Mouse (Mus musculus) embryonic fibroblast, embryonic 13.5 days (primary cell): Measurements from ENCODE around the gene Aldoart1. TPM values are rescaled to one million over a fixed set of nuclear protein-coding genes. Genes with fewer than 3 reads are reported as not detected.

Experiments used
- H3K27ac ChIP-seq: 2 replicates; pipeline ENCODE4 v1.5.1; 2012; ENCODE audit warnings: low read length, control low read depth, inconsistent platforms; ENCODE audit not compliant: insufficient read depth
- H3K4me1 ChIP-seq: 2 replicates; pipeline ENCODE4 v1.6.1; 2011; ENCODE audit warnings: low read length; ENCODE audit not compliant: control insufficient read depth, insufficient read depth
- H3K4me3 ChIP-seq: 2 replicates; pipeline ENCODE4 v1.5.1; 2011; ENCODE audit warnings: mild to moderate bottlenecking, control low read depth, low read length; ENCODE audit not compliant: insufficient read depth
- CTCF ChIP-seq: IDR thresholded peaks from 2 replicates; pipeline ENCODE4 v1.5.1; 2011; ENCODE audit warnings: mild to moderate bottlenecking, control low read depth, low read length, moderate library complexity, borderline replicate concordance; ENCODE audit not compliant: insufficient read depth
- POLR2A ChIP-seq: IDR thresholded peaks from 2 replicates; pipeline ENCODE4 v1.6.1; 2011; ENCODE audit warnings: low read depth, mild to moderate bottlenecking, control low read depth, low read length, moderate library complexity
- polyA plus RNA-seq: library from polyadenylated mRNA; stranded (reverse); fragments of >200 nt; gene quantifications from 2 replicates; pipeline ENCODE4 v1.2.4, GENCODE M21; 2011; ENCODE audit warnings: low read depth; ENCODE audit not compliant: missing spikeins, insufficient read length

The Aldoart1 gene
- 0.30 TPM in 1 of 2 replicates, not detected in the other for polyA plus RNA-seq

GRCm38 (mm10) chr4:72852534-72852933 lies at the start of gene Aldoart1:
Gene Aldoart1, minus strand, starts transcription at chr4:72852634.
- TF ChIP-seq POLR2A (no peak), CTCF (no peak)

GRCm38 (mm10) chr4:72901566-72901965 lies 49.1 kb upstream of the Aldoart1 start:
- Histone ChIP-seq H3K27ac (no peak overlapping the region), H3K4me3 (no peak overlapping the region), H3K4me1 (no peaks in the 10 kb centered on the region)
- TF ChIP-seq POLR2A (no peak), CTCF (no peak)

More at GRCm38 (mm10) chr4:72852534-72852933, at the start of gene Aldoart1:
- Histone ChIP-seq H3K4me1 (no peaks in the 10 kb centered on the region), H3K27ac (no peak within 1 kb of the TSS), H3K4me3 (no peak within 1 kb of the TSS)

- Histone ChIP-seq H3K4me1 (no peaks in the 10 kb centered on the region), H3K4me3 (no peak overlapping the region), H3K27ac (no peak overlapping the region)
- TF ChIP-seq CTCF (no peak), POLR2A (no peak)
These were observed 13.1 kb upstream of the Aldoart1 start for GRCm38 (mm10) chr4:72865371-72866075.

- Histone ChIP-seq H3K27ac (no peak overlapping the region), H3K4me1 (peaks cover 2% of the 10 kb centered on the region; the same call in 1 of the 2 replicates), H3K4me3 (no peak overlapping the region)
- TF ChIP-seq CTCF (no peak), POLR2A (no peak)
These were observed 8.2 kb downstream of the Aldoart1 start for GRCm38 (mm10) chr4:72844276-72844675.

- Histone ChIP-seq H3K4me3 (no peak overlapping the region), H3K27ac (no peak overlapping the region), H3K4me1 (peaks cover 2% of the 10 kb centered on the region; the same call in 1 of the 2 replicates)
- TF ChIP-seq CTCF (no peak), POLR2A (no peak)
These were observed 9.4 kb downstream of the Aldoart1 start for GRCm38 (mm10) chr4:72843025-72843424.

GRCm38 (mm10) chr4:72836430-72836829 lies 16.0 kb downstream of the Aldoart1 start:
- Histone ChIP-seq H3K4me3 (no peak overlapping the region), H3K27ac (no peak overlapping the region), H3K4me1 (no peaks in the 10 kb centered on the region)
- TF ChIP-seq POLR2A (no peak), CTCF (no peak)

DNA sequence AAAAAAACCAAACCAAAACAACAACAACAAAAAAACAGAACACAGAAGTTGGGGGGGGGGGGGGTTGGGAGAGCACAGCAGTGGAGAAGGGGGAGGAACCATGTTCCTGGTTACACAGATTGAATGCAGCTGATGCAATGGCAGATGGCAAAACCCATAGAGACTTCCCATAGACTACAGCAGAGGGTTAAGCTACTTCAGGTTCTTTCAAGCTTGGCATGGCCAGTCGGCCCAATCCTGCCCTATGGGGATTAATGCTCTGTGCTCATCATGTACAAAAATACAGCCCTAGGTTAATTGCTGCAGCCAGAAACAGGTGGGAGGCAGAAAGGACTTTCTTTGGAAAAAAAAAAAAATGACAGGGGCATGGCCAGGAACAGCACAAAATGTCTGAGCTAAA lies 17.0 kb downstream of the Aldoart1 start:
- H3K4me3 ChIP-seq: no peak overlapping the region
- TF ChIP-seq CTCF (no peak), POLR2A (no peak)
- no peak overlapping the region for H3K27ac ChIP-seq
- no peaks in the 10 kb centered on the region for H3K4me1 ChIP-seq

DNA sequence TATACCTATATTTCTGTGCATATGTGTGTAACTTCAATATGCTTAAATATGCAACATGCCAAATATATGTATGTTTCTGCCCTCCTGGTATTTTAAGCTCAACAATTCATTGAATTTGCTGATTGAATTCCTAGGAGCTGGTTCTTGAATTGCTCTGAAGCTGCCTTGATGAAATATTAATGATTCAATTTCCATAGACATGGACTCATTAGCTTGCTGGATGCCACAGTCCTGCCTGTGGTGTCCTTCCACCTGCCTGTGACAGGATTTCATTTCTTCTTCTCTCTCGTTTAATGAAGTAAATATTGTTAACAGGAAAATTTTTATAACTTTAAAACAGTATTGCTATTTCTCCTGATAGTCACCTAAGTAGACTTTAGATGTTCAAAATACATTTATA lies 51.6 kb downstream of the Aldoart1 start:
- Histone ChIP-seq H3K4me3 (no peak overlapping the region), H3K27ac (no peak overlapping the region), H3K4me1 (no peaks in the 10 kb centered on the region)
- TF ChIP-seq CTCF: no peak
- TF ChIP-seq POLR2A: no peak
